Mouse (Mus musculus): ENCODE results near the gene Zscan20. TPM values are rescaled to one million over a fixed set of nuclear protein-coding genes. Genes with fewer than 3 reads are reported as not detected.

Zscan20 gene
- total RNA-seq (2012; rRNA removed) = 9.0 and 14.2 TPM in 2 replicates

GRCm38 (mm10) chr4:128609925-128610402, at the start of gene Zscan20:
Gene Zscan20, minus strand, starts transcription at chr4:128610098.
- Histone ChIP-seq H3K4me1 (ENCODE audit: control insufficient read depth in 2 of 2, insufficient read depth in 2 of 2, low read length in 2 of 2, poor library complexity in 1 of 2) (peaks cover 0 to 2% of the 10 kb centered on the region in 2 experiments; a peak in 1 of 4 replicates), H3K27ac (ENCODE audit: insufficient read depth, low read depth, low read length, poor library complexity, severe bottlenecking) (no peak within 1 kb of the TSS), H3K9me3 (ENCODE audit: control insufficient read depth, insufficient read depth, low read depth, low read length) (no peaks in the 10 kb centered on the region), H3K36me3 (ENCODE audit: control insufficient read depth, insufficient read depth, low read length, poor library complexity, severe bottlenecking) (no peaks in the 10 kb centered on the region; the same call in 1 of the 2 replicates), H3K9ac (ENCODE audit: insufficient read depth, low read depth, low read length, poor library complexity, severe bottlenecking) (peak within 1 kb of the TSS; percentile 84), H3K4me3 (ENCODE audit: insufficient read depth in 1 of 2, low read depth in 1 of 2, low read length in 2 of 2, poor library complexity in 1 of 2, severe bottlenecking in 1 of 2) (peak within 1 kb of the TSS; percentile 77 to 98)
- TF ChIP-seq CHD2 (IDR thresholded peaks at IDR 0.05; ENCODE audit: low read depth, low read length) (peak; percentile 50; the same call in 1 of the 2 replicates), ZC3H11A (IDR thresholded peaks at IDR 0.05; ENCODE audit: borderline replicate concordance, low read depth, low read length) (no peak), HCFC1 (IDR thresholded peaks at IDR 0.05; ENCODE audit: borderline replicate concordance, insufficient read depth, low read length) (peak; percentile 88)
- peak; percentile 97 for DNase-seq (ENCODE audit: low read depth, low spot score)
- in situ Hi-C loops (cut with MboI; ENCODE audit: low sequenced_read_pairs in 2 of 2, unreplicated experiment in 2 of 2) = no loop called here

GRCm38 (mm10) chr4:128655446-128655845, 45.5 kb upstream of the Zscan20 start:
- peak overlapping the region in 1 of 2 experiments; percentile 83; a peak in 2 of 4 replicates for H3K4me3 ChIP-seq (ENCODE audit: insufficient read depth in 1 of 2, low read depth in 1 of 2, low read length in 2 of 2, poor library complexity in 1 of 2, severe bottlenecking in 1 of 2)
- no peak overlapping the region; the same call in 1 of the 2 replicates for H3K9ac ChIP-seq (ENCODE audit: insufficient read depth, low read depth, low read length, poor library complexity, severe bottlenecking)
- no peaks in the 10 kb centered on the region; a peak in 1 of 4 replicates for H3K4me1 ChIP-seq (ENCODE audit: control insufficient read depth in 2 of 2, insufficient read depth in 2 of 2, low read length in 2 of 2, poor library complexity in 1 of 2)
- H3K9me3 ChIP-seq (ENCODE audit: control insufficient read depth, insufficient read depth, low read depth, low read length) = no peaks in the 10 kb centered on the region
- TF ChIP-seq MAFK (IDR thresholded peaks at IDR 0.05; ENCODE audit: insufficient read depth, low read depth, low read length) (no peak), ZNF384 (IDR thresholded peaks at IDR 0.05; ENCODE audit: low read depth, low read length) (no peak), ZC3H11A (IDR thresholded peaks at IDR 0.05; ENCODE audit: borderline replicate concordance, low read depth, low read length) (no peak), HCFC1 (IDR thresholded peaks at IDR 0.05; ENCODE audit: borderline replicate concordance, insufficient read depth, low read length) (no peak), CHD2 (IDR thresholded peaks at IDR 0.05; ENCODE audit: low read depth, low read length) (no peak)
- H3K36me3 ChIP-seq (ENCODE audit: control insufficient read depth, insufficient read depth, low read length, poor library complexity, severe bottlenecking) = no peaks in the 10 kb centered on the region
- in situ Hi-C loops (cut with MboI; ENCODE audit: low sequenced_read_pairs in 2 of 2, unreplicated experiment in 2 of 2) = no loop called here
- DNase-seq (ENCODE audit: low read depth, low spot score) = no peak
- H3K27ac ChIP-seq (ENCODE audit: insufficient read depth, low read depth, low read length, poor library complexity, severe bottlenecking) = no peak overlapping the region

GRCm38 (mm10) chr4:128654505-128655381, 44.8 kb upstream of the Zscan20 start, which contains the start of gene Phc2:
Gene Phc2, plus strand, starts transcription at chr4:128654702.
- TF ChIP-seq CHD2 (IDR thresholded peaks at IDR 0.05; ENCODE audit: low read depth, low read length) (peak; percentile 62; the same call in 1 of the 2 replicates), ZC3H11A (IDR thresholded peaks at IDR 0.05; ENCODE audit: borderline replicate concordance, low read depth, low read length) (no peak), MAFK (IDR thresholded peaks at IDR 0.05; ENCODE audit: insufficient read depth, low read depth, low read length) (no peak), ZNF384 (IDR thresholded peaks at IDR 0.05; ENCODE audit: low read depth, low read length) (no peak), HCFC1 (IDR thresholded peaks at IDR 0.05; ENCODE audit: borderline replicate concordance, insufficient read depth, low read length) (no peak)
- Histone ChIP-seq H3K4me1 (ENCODE audit: control insufficient read depth in 2 of 2, insufficient read depth in 2 of 2, low read length in 2 of 2, poor library complexity in 1 of 2) (no peaks in the 10 kb centered on the region; a peak in 1 of 4 replicates), H3K9me3 (ENCODE audit: control insufficient read depth, insufficient read depth, low read depth, low read length) (no peaks in the 10 kb centered on the region), H3K9ac (ENCODE audit: insufficient read depth, low read depth, low read length, poor library complexity, severe bottlenecking) (peak within 1 kb of the TSS; percentile 80), H3K36me3 (ENCODE audit: control insufficient read depth, insufficient read depth, low read length, poor library complexity, severe bottlenecking) (no peaks in the 10 kb centered on the region), H3K4me3 (ENCODE audit: insufficient read depth in 1 of 2, low read depth in 1 of 2, low read length in 2 of 2, poor library complexity in 1 of 2, severe bottlenecking in 1 of 2) (peak within 1 kb of the TSS; percentile 83 to 91), H3K27ac (ENCODE audit: insufficient read depth, low read depth, low read length, poor library complexity, severe bottlenecking) (no peak within 1 kb of the TSS; the same call in 1 of the 2 replicates)
- DNase-seq (ENCODE audit: low read depth, low spot score) = peak; percentile 92
- in situ Hi-C loops (cut with MboI; ENCODE audit: low sequenced_read_pairs in 2 of 2, unreplicated experiment in 2 of 2) = no loop called here

- Histone ChIP-seq H3K9me3 (ENCODE audit: control insufficient read depth, insufficient read depth, low read depth, low read length) (no peaks in the 10 kb centered on the region), H3K27ac (ENCODE audit: insufficient read depth, low read depth, low read length, poor library complexity, severe bottlenecking) (no peak overlapping the region), H3K4me3 (ENCODE audit: insufficient read depth in 1 of 2, low read depth in 1 of 2, low read length in 2 of 2, poor library complexity in 1 of 2, severe bottlenecking in 1 of 2) (no peak overlapping the region), H3K4me1 (ENCODE audit: control insufficient read depth in 2 of 2, insufficient read depth in 2 of 2, low read length in 2 of 2, poor library complexity in 1 of 2) (no peaks in the 10 kb centered on the region), H3K36me3 (ENCODE audit: control insufficient read depth, insufficient read depth, low read length, poor library complexity, severe bottlenecking) (no peaks in the 10 kb centered on the region), H3K9ac (ENCODE audit: insufficient read depth, low read depth, low read length, poor library complexity, severe bottlenecking) (no peak overlapping the region)
- in situ Hi-C loops (cut with MboI; ENCODE audit: low sequenced_read_pairs in 2 of 2, unreplicated experiment in 2 of 2) = no loop called here
- DNase-seq (ENCODE audit: low read depth, low spot score) = no peak
- TF ChIP-seq ZNF384 (IDR thresholded peaks at IDR 0.05; ENCODE audit: low read depth, low read length) (no peak), MAFK (IDR thresholded peaks at IDR 0.05; ENCODE audit: insufficient read depth, low read depth, low read length) (no peak), ZC3H11A (IDR thresholded peaks at IDR 0.05; ENCODE audit: borderline replicate concordance, low read depth, low read length) (no peak), CHD2 (IDR thresholded peaks at IDR 0.05; ENCODE audit: low read depth, low read length) (no peak), HCFC1 (IDR thresholded peaks at IDR 0.05; ENCODE audit: borderline replicate concordance, insufficient read depth, low read length) (no peak)
Measured at GRCm38 (mm10) chr4:128652584-128653298, 42.8 kb upstream of the Zscan20 start.

Data from ES-E14 (cell line).